Mouse (Mus musculus) C2C12 (cell line): ENCODE results near the gene Otop1.

Experiments used
- CEBPB ChIP-seq: IDR thresholded peaks from one replicate; pipeline ENCODE4 v1.6.1; 2011; ENCODE audit warnings: low read depth, mild to moderate bottlenecking, control low read depth, moderate library complexity
- CTCF ChIP-seq: IDR thresholded peaks from one replicate; pipeline ENCODE4 v1.5.1; 2011; ENCODE audit not compliant: control insufficient read depth, insufficient read depth, insufficient read length
- FOSL1 ChIP-seq: IDR thresholded peaks from one replicate; pipeline ENCODE4 v1.8.0; 2011; ENCODE audit warnings: mild to moderate bottlenecking, low read length; ENCODE audit not compliant: poor library complexity, insufficient read depth, severe bottlenecking
- MAX ChIP-seq: IDR thresholded peaks from one replicate; pipeline ENCODE4 v1.6.1; 2011; ENCODE audit warnings: mild to moderate bottlenecking, control low read depth
- MYOG ChIP-seq: IDR thresholded peaks from one replicate; pipeline ENCODE4 v1.6.1; 2011; ENCODE audit not compliant: control insufficient read depth, insufficient read length; ENCODE audit errors: extremely low read depth
- USF1 ChIP-seq: IDR thresholded peaks from one replicate; pipeline ENCODE4 v1.6.1; 2011; ENCODE audit warnings: low read depth, mild to moderate bottlenecking, control low read depth, moderate library complexity

GRCm38 (mm10) chr5:38334582-38334981, 58.8 kb downstream of the Otop1 start:
- no peak for TF ChIP-seq CTCF
- no peak for TF ChIP-seq USF1
- TF ChIP-seq MAX = no peak
- no peak for TF ChIP-seq CEBPB
- no peak for TF ChIP-seq MYOG
- TF ChIP-seq FOSL1 = no peak
